Mouse (Mus musculus): ENCODE results near the gene Ttc29. TPM values are rescaled to one million over a fixed set of nuclear protein-coding genes. Genes with fewer than 3 reads are reported as not detected.

The Ttc29 gene
- polyA plus RNA-seq, 1 experiment, result not detected

DNA sequence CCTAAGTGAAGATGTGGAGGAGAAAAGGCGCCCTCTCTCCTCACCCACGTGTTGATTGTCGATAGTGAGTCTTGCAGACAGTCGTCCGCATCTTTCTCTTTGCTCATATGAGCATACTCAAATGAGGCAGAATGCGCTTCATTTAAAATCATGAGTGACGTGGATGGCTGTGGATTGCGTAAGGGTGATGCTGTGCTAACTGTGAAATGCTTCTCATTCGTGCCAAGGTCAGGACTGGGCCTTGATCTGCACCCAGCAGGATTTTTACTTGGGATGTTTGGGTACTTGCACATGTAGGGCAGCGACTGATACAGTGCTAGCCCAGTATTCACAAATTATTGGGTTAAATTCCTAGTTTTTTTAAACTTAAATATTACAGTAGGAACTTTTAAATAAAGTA, 56.2 kb downstream of the Ttc29 start:
- H3K4me1 ChIP-seq (ENCODE audit: control insufficient read depth, insufficient read depth, low read length), result no peaks in the 10 kb centered on the region
- TF ChIP-seq CTCF (IDR thresholded peaks at IDR 0.05; ENCODE audit: insufficient read depth, low read depth, low read length), result no peak
- no peak for TF ChIP-seq POLR2A (IDR thresholded peaks at IDR 0.05; ENCODE audit: insufficient read depth, low read depth, low read length)
- 91% methylated on average over 10 of the region's 10 CpGs for WGBS
- H3K4me3 ChIP-seq (ENCODE audit: insufficient read depth, low read depth, low read length), result no peak overlapping the region
- H3K27ac ChIP-seq (ENCODE audit: insufficient read depth, low read depth, low read length), result no peak overlapping the region

DNA sequence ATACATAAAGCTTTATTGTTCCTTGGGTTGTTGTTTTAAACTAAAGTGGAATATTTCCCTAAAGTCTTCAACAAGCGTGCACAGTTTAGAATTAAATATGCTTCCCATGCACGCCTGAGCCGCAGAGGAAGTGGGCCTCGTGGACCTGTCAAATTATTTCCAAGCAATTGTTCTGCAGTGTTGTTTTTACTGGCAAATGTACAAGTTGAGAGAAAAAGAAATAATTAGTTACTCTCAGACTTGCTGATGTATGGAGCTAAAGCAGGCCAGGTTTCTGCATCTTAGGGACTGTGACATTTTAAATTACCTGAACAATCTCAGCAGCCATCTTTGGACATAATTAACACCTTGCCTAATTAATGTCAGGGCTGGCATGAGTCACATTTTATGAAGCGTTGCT, 58.3 kb downstream of the Ttc29 start:
- Histone ChIP-seq H3K4me1 (ENCODE audit: control insufficient read depth, insufficient read depth, low read length) (no peaks in the 10 kb centered on the region), H3K27ac (ENCODE audit: insufficient read depth, low read depth, low read length) (no peak overlapping the region), H3K4me3 (ENCODE audit: insufficient read depth, low read depth, low read length) (no peak overlapping the region)
- TF ChIP-seq POLR2A (IDR thresholded peaks at IDR 0.05; ENCODE audit: insufficient read depth, low read depth, low read length), result no peak
- TF ChIP-seq CTCF (IDR thresholded peaks at IDR 0.05; ENCODE audit: insufficient read depth, low read depth, low read length), result no peak
- WGBS, result 61% methylated on average over 5 of the region's 5 CpGs

DNA sequence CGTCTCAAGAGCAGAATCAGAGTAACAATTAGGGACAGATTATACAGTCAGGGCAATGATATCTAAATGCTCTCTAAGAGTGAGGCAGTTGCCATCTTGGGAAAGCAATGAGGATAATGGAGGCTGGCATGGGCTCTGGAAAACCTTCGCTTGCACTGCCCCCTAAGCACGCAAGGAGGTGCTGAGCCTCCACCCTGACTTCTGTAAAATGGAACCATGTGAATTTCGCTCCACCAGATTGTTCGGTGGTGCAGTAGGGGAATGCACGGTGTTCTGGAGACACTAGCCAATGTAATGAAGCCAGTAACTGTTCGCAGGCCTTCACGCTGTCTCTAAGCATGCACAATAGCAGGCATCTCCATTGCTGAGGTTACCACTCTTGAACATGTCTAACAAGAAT, 63.0 kb downstream of the Ttc29 start:
- Histone ChIP-seq H3K4me3 (ENCODE audit: insufficient read depth, low read depth, low read length) (no peak overlapping the region), H3K27ac (ENCODE audit: insufficient read depth, low read depth, low read length) (no peak overlapping the region), H3K4me1 (ENCODE audit: control insufficient read depth, insufficient read depth, low read length) (no peaks in the 10 kb centered on the region)
- no peak for TF ChIP-seq CTCF (IDR thresholded peaks at IDR 0.05; ENCODE audit: insufficient read depth, low read depth, low read length)
- no peak for TF ChIP-seq POLR2A (IDR thresholded peaks at IDR 0.05; ENCODE audit: insufficient read depth, low read depth, low read length)
- WGBS, result 92% methylated on average over 8 of the region's 8 CpGs

DNA sequence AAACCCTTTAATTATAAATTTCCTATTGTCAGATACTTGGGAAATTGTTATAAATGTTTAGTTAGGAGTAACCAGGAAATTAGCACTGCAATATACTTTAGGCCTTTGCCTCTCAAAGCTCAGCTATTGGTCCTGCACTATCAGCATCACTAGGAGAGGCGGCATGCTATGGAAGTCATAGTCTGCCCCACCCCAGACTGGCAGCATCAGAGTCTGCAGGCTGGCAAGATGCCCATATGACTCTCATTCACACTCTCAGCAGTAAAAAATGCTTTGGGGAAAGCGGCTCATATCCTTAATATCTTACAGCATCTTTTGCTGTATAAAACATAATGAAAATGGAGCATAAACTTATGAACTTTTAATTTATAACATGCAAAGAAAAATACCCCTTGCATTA, 64.3 kb downstream of the Ttc29 start:
- TF ChIP-seq CTCF (IDR thresholded peaks at IDR 0.05; ENCODE audit: insufficient read depth, low read depth, low read length) (no peak), POLR2A (IDR thresholded peaks at IDR 0.05; ENCODE audit: insufficient read depth, low read depth, low read length) (no peak)
- Histone ChIP-seq H3K4me1 (ENCODE audit: control insufficient read depth, insufficient read depth, low read length) (no peaks in the 10 kb centered on the region), H3K27ac (ENCODE audit: insufficient read depth, low read depth, low read length) (no peak overlapping the region), H3K4me3 (ENCODE audit: insufficient read depth, low read depth, low read length) (no peak overlapping the region)
- WGBS, result 56% methylated on average over 2 of the region's 2 CpGs

DNA sequence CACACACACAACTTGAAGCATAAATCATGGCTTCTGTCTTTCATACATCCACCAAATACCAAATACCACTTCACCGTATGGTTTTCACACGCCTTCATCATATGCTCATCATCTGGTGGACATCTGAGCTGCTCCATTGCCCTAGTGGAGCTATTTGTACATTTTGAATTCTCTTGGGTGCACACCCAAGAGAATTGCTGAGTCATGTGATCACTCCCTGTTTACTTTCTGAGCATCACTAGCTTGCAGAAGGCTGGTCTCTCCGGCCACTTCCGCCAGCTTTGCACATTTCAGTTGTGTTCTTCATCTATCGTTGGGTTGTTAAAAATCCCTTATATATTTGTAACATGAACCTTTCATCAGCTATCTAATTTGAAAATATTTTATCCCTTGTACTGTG, 65.5 kb downstream of the Ttc29 start:
- TF ChIP-seq POLR2A (IDR thresholded peaks at IDR 0.05; ENCODE audit: insufficient read depth, low read depth, low read length) (no peak), CTCF (IDR thresholded peaks at IDR 0.05; ENCODE audit: insufficient read depth, low read depth, low read length) (no peak)
- Histone ChIP-seq H3K4me3 (ENCODE audit: insufficient read depth, low read depth, low read length) (no peak overlapping the region), H3K27ac (ENCODE audit: insufficient read depth, low read depth, low read length) (no peak overlapping the region), H3K4me1 (ENCODE audit: control insufficient read depth, insufficient read depth, low read length) (no peaks in the 10 kb centered on the region)
- 91% methylated on average over 5 of the region's 5 CpGs for WGBS

DNA sequence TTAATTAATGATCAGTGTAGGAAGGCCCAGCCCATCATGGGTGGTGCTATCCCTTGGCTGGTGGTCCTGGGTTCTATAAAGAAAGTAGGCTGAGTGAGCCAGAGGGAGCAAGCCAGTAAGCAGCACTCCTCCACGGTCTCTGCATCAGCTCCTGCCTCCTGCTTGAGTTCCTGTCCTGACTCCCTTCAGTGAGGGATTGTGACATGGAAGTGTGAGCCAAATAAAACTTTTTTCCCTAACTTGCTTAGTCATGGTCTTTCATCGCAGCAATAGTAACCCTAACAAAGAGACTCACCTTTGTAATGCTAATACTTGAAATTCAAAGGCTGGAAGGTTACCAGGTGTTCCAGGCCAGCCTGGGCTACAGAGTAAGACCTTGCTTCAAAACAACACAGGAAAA, 71.7 kb downstream of the Ttc29 start:
- WGBS, result 59% methylated on average over 2 of the region's 2 CpGs

DNA sequence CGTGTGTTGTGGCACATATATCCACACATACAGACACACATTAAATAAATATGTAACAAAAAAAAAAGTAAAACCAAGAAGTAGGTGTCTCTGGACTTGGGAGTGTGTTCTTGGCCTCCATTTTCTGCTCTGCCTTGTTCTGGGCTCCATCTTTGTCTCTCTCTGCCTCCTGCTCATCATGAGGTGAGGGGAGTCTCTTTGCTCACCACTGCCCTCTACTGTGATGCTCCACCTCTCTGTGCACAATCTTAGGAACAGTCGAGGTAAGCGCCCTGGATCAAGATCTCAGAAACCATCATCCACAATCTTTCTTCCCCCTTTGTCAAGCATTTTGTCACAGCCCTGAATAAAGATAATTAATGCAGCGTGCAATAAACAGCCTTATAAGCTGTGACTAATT, 72.3 kb downstream of the Ttc29 start:
- no peak overlapping the region for H3K4me3 ChIP-seq (ENCODE audit: insufficient read depth, low read depth, low read length)
- TF ChIP-seq CTCF (IDR thresholded peaks at IDR 0.05; ENCODE audit: insufficient read depth, low read depth, low read length), result no peak
- no peak for TF ChIP-seq POLR2A (IDR thresholded peaks at IDR 0.05; ENCODE audit: insufficient read depth, low read depth, low read length)
- H3K4me1 ChIP-seq (ENCODE audit: control insufficient read depth, insufficient read depth, low read length), result no peaks in the 10 kb centered on the region
- WGBS, result 86% methylated on average over 4 of the region's 4 CpGs
- no peak overlapping the region for H3K27ac ChIP-seq (ENCODE audit: insufficient read depth, low read depth, low read length)

More for the DNA sequence above, 71.7 kb downstream of the Ttc29 start:
- Histone ChIP-seq H3K4me1 (ENCODE audit: control insufficient read depth, insufficient read depth, low read length) (no peaks in the 10 kb centered on the region), H3K4me3 (ENCODE audit: insufficient read depth, low read depth, low read length) (no peak overlapping the region), H3K27ac (ENCODE audit: insufficient read depth, low read depth, low read length) (no peak overlapping the region)
- TF ChIP-seq POLR2A (IDR thresholded peaks at IDR 0.05; ENCODE audit: insufficient read depth, low read depth, low read length), result no peak
- no peak for TF ChIP-seq CTCF (IDR thresholded peaks at IDR 0.05; ENCODE audit: insufficient read depth, low read depth, low read length)

DNA sequence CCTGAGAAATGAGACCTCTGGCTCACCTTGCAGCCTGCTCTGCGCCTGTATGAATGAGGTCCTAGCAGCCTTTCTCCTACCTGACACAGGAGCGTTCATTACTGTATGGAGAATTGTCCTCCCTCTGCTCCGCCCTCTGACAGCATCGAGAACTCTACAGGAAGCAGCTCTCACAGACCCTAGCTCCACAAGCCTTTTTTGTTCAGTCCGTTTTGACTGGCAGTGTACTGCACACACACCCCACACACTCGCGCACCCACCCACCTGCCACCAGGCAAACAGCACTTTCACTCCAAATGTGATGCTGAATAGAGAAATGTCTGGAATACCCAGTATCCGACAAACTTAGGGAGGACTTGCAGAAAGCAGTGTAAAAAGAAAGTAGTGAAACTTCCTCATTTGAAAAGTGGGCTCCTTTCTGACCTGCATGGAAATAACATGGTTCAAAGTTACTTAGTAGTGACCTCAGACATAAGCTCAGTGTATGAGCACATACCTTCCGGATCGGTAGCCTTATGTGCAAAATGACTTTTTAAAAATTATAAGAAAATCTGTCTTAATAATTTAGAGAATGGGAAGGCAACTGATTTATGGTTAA, 76.4 kb downstream of the Ttc29 start:
- no peak for TF ChIP-seq POLR2A (IDR thresholded peaks at IDR 0.05; ENCODE audit: insufficient read depth, low read depth, low read length)
- TF ChIP-seq CTCF (IDR thresholded peaks at IDR 0.05; ENCODE audit: insufficient read depth, low read depth, low read length), result no peak
- Histone ChIP-seq H3K4me1 (ENCODE audit: control insufficient read depth, insufficient read depth, low read length) (no peaks in the 10 kb centered on the region), H3K27ac (ENCODE audit: insufficient read depth, low read depth, low read length) (no peak overlapping the region), H3K4me3 (ENCODE audit: insufficient read depth, low read depth, low read length) (no peak overlapping the region)
- WGBS, result 45% methylated on average over 10 of the region's 10 CpGs

DNA sequence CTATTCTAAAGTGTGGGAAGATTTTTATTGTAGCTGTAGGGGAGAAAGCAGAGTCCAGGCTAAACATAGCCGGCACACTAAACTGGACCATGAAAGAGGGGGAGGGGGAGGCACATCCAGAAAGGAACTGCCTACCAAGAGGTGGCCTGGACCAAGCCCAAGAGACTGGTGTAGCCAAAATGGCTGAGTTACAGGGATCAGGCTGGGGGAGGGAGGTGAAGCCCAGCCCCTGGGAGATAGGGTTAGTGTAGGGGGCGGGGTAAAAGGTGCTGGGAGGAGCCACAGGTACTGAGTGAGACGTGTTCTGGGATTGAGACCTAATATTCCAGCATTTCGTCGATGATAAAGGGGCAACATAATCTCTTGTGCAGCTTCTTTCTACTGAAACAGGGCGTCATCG, 77.2 kb downstream of the Ttc29 start:
- no peak for TF ChIP-seq CTCF (IDR thresholded peaks at IDR 0.05; ENCODE audit: insufficient read depth, low read depth, low read length)
- no peak for TF ChIP-seq POLR2A (IDR thresholded peaks at IDR 0.05; ENCODE audit: insufficient read depth, low read depth, low read length)
- no peak overlapping the region for H3K4me3 ChIP-seq (ENCODE audit: insufficient read depth, low read depth, low read length)
- H3K4me1 ChIP-seq (ENCODE audit: control insufficient read depth, insufficient read depth, low read length), result no peaks in the 10 kb centered on the region
- 75% methylated on average over 7 of the region's 7 CpGs for WGBS
- H3K27ac ChIP-seq (ENCODE audit: insufficient read depth, low read depth, low read length), result no peak overlapping the region

DNA sequence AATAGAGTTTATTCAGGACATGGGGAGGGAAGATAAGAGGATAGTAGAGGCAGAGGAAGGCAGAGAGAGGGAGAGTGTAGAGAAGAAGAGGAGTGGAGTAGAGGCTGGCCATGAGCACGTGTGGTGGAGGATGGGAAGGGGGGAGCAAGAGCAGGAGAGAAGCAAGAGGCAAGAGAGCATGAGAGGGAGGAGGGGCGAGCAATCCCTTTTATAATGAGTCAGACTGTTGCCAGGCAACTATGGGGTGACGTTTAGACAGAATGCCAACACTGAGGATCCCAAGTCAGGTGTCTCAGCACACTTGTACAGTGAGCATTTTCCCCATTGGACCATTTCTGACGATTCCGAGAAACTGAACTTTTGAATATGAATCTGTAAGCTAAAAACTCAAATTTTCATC, 82.4 kb downstream of the Ttc29 start:
- Histone ChIP-seq H3K4me1 (ENCODE audit: control insufficient read depth, insufficient read depth, low read length) (no peaks in the 10 kb centered on the region), H3K27ac (ENCODE audit: insufficient read depth, low read depth, low read length) (no peak overlapping the region), H3K4me3 (ENCODE audit: insufficient read depth, low read depth, low read length) (no peak overlapping the region)
- 64% methylated on average over 5 of the region's 5 CpGs for WGBS
- TF ChIP-seq CTCF (IDR thresholded peaks at IDR 0.05; ENCODE audit: insufficient read depth, low read depth, low read length), result no peak
- no peak for TF ChIP-seq POLR2A (IDR thresholded peaks at IDR 0.05; ENCODE audit: insufficient read depth, low read depth, low read length)
